Mouse (Mus musculus): ENCODE results near the gene Zfp661. TPM values are rescaled to one million over a fixed set of nuclear protein-coding genes. Genes with fewer than 3 reads are reported as not detected.
"Not testable (repeated sequence)": the region's sequence is repeated elsewhere in the genome, so short reads cannot be mapped to it uniquely, and the experiment has no call there.

The Zfp661 gene
- polyA plus RNA-seq, 1 experiment from 2014 or later = 3.1 TPM

- no peak for ATAC-seq (replicated peaks; ENCODE audit: insufficient number of reproducible peaks, low FRiP score, low TSS enrichment)
- Histone ChIP-seq H3K4me3 (ENCODE audit: low read depth, low read length) (no peak overlapping the region), H3K9me3 (replicated peaks; ENCODE audit: control insufficient read depth, low read length) (no peaks in the 10 kb centered on the region), H3K4me2 (no peak overlapping the region), H3K36me3 (ENCODE audit: control insufficient read depth, insufficient read depth, low read length) (no peaks in the 10 kb centered on the region), H3K4me1 (ENCODE audit: control insufficient read depth, insufficient read depth, low read length) (no peaks in the 10 kb centered on the region), H3K27me3 (ENCODE audit: control insufficient read depth, insufficient read depth, low read length) (peaks cover 2% of the 10 kb centered on the region; the same call in 1 of the 2 replicates), H3K27ac (ENCODE audit: low read depth, low read length) (no peak overlapping the region), H3K9ac (ENCODE audit: low read depth, low read length) (no peak overlapping the region)
- WGBS (ENCODE audit: insufficient replicate concordance) = 69% methylated on average over 3 of the region's 3 CpGs
These were observed 32.4 kb upstream of the Zfp661 start for GRCm38 (mm10) chr2:127619311-127619710.

- H3K27me3 ChIP-seq (ENCODE audit: control insufficient read depth, insufficient read depth, low read length) = 0 out of 2 replicates have a peak, but pooled peaks cover 2% of the 10 kb centered on the region
- no peak overlapping the region for H3K4me2 ChIP-seq
- 76% methylated on average over 4 of the region's 4 CpGs for WGBS (ENCODE audit: insufficient replicate concordance)
- H3K27ac ChIP-seq (ENCODE audit: low read depth, low read length) = no peak overlapping the region
- no peak overlapping the region for H3K4me3 ChIP-seq (ENCODE audit: low read depth, low read length)
- H3K4me1 ChIP-seq (ENCODE audit: control insufficient read depth, insufficient read depth, low read length) = peaks cover 6% of the 10 kb centered on the region; the same call in 1 of the 2 replicates
- H3K9me3 ChIP-seq (replicated peaks; ENCODE audit: control insufficient read depth, low read length) = no peaks in the 10 kb centered on the region
- H3K36me3 ChIP-seq (ENCODE audit: control insufficient read depth, insufficient read depth, low read length) = no peaks in the 10 kb centered on the region
- ATAC-seq (replicated peaks; ENCODE audit: insufficient number of reproducible peaks, low FRiP score, low TSS enrichment) = no peak
- no peak overlapping the region for H3K9ac ChIP-seq (ENCODE audit: low read depth, low read length)
These were observed 25.4 kb upstream of the Zfp661 start for GRCm38 (mm10) chr2:127612288-127612687.

GRCm38 (mm10) chr2:127611386-127611785, 24.5 kb upstream of the Zfp661 start:
- peaks cover 6% of the 10 kb centered on the region; the same call in 1 of the 2 replicates for H3K4me1 ChIP-seq (ENCODE audit: control insufficient read depth, insufficient read depth, low read length)
- H3K36me3 ChIP-seq (ENCODE audit: control insufficient read depth, insufficient read depth, low read length) = no peaks in the 10 kb centered on the region
- no peak for ATAC-seq (replicated peaks; ENCODE audit: insufficient number of reproducible peaks, low FRiP score, low TSS enrichment)
- H3K4me3 ChIP-seq (ENCODE audit: low read depth, low read length) = no peak overlapping the region
- no peaks in the 10 kb centered on the region for H3K9me3 ChIP-seq (replicated peaks; ENCODE audit: control insufficient read depth, low read length)
- H3K9ac ChIP-seq (ENCODE audit: low read depth, low read length) = no peak overlapping the region
- WGBS (ENCODE audit: insufficient replicate concordance) = 61% methylated on average over 4 of the region's 4 CpGs
- H3K4me2 ChIP-seq = no peak overlapping the region
- peak overlapping the region; percentile 35; the same call in 1 of the 2 replicates for H3K27ac ChIP-seq (ENCODE audit: low read depth, low read length)
- H3K27me3 ChIP-seq (ENCODE audit: control insufficient read depth, insufficient read depth, low read length) = 0 out of 2 replicates have a peak, but pooled peaks cover 2% of the 10 kb centered on the region

GRCm38 (mm10) chr2:127608986-127609385, 22.1 kb upstream of the Zfp661 start:
- Histone ChIP-seq H3K27ac (ENCODE audit: low read depth, low read length) (no peak overlapping the region), H3K27me3 (ENCODE audit: control insufficient read depth, insufficient read depth, low read length) (no peaks in the 10 kb centered on the region), H3K36me3 (ENCODE audit: control insufficient read depth, insufficient read depth, low read length) (peaks cover 4% of the 10 kb centered on the region; the same call in 1 of the 2 replicates), H3K4me1 (ENCODE audit: control insufficient read depth, insufficient read depth, low read length) (peaks cover 6% of the 10 kb centered on the region; the same call in 1 of the 2 replicates), H3K4me2 (peak overlapping the region; percentile 32), H3K4me3 (ENCODE audit: low read depth, low read length) (no peak overlapping the region), H3K9ac (ENCODE audit: low read depth, low read length) (no peak overlapping the region; the same call in 1 of the 2 replicates), H3K9me3 (replicated peaks; ENCODE audit: control insufficient read depth, low read length) (no peaks in the 10 kb centered on the region)
- ATAC-seq (replicated peaks; ENCODE audit: insufficient number of reproducible peaks, low FRiP score, low TSS enrichment) = peak; percentile 55; the same call in 1 of the 2 replicates
- WGBS (ENCODE audit: insufficient replicate concordance) = 5% methylated on average over 5 of the region's 5 CpGs

GRCm38 (mm10) chr2:127608234-127608633, 21.3 kb upstream of the Zfp661 start:
- Histone ChIP-seq H3K4me1 (ENCODE audit: control insufficient read depth, insufficient read depth, low read length) (peaks cover 6% of the 10 kb centered on the region; the same call in 1 of the 2 replicates), H3K27ac (ENCODE audit: low read depth, low read length) (no peak overlapping the region), H3K4me3 (ENCODE audit: low read depth, low read length) (no peak overlapping the region), H3K27me3 (ENCODE audit: control insufficient read depth, insufficient read depth, low read length) (no peaks in the 10 kb centered on the region), H3K9me3 (replicated peaks; ENCODE audit: control insufficient read depth, low read length) (no peaks in the 10 kb centered on the region), H3K4me2 (no peak overlapping the region), H3K36me3 (ENCODE audit: control insufficient read depth, insufficient read depth, low read length) (peaks cover 4% of the 10 kb centered on the region; the same call in 1 of the 2 replicates), H3K9ac (ENCODE audit: low read depth, low read length) (no peak overlapping the region)
- ATAC-seq (replicated peaks; ENCODE audit: insufficient number of reproducible peaks, low FRiP score, low TSS enrichment) = no peak
- 48% methylated on average over 3 of the region's 3 CpGs for WGBS (ENCODE audit: insufficient replicate concordance)

GRCm38 (mm10) chr2:127605203-127605602, 18.3 kb upstream of the Zfp661 start:
- Histone ChIP-seq H3K27ac (ENCODE audit: low read depth, low read length) (no peak overlapping the region), H3K36me3 (ENCODE audit: control insufficient read depth, insufficient read depth, low read length) (peaks cover 13% of the 10 kb centered on the region), H3K4me3 (ENCODE audit: low read depth, low read length) (no peak overlapping the region), H3K9me3 (replicated peaks; ENCODE audit: control insufficient read depth, low read length) (no peaks in the 10 kb centered on the region), H3K27me3 (ENCODE audit: control insufficient read depth, insufficient read depth, low read length) (no peaks in the 10 kb centered on the region), H3K4me1 (ENCODE audit: control insufficient read depth, insufficient read depth, low read length) (peaks cover 6% of the 10 kb centered on the region; the same call in 1 of the 2 replicates), H3K4me2 (no peak overlapping the region), H3K9ac (ENCODE audit: low read depth, low read length) (no peak overlapping the region)
- WGBS (ENCODE audit: insufficient replicate concordance) = 91% methylated on average over 3 of the region's 3 CpGs
- ATAC-seq (replicated peaks; ENCODE audit: insufficient number of reproducible peaks, low FRiP score, low TSS enrichment) = no peak

GRCm38 (mm10) chr2:127603383-127603782, 16.5 kb upstream of the Zfp661 start:
- not testable (repeated sequence) for H3K4me1 ChIP-seq (ENCODE audit: control insufficient read depth, insufficient read depth, low read length); H3K27me3 ChIP-seq (ENCODE audit: control insufficient read depth, insufficient read depth, low read length); H3K9me3 ChIP-seq (replicated peaks; ENCODE audit: control insufficient read depth, low read length); H3K27ac ChIP-seq (ENCODE audit: low read depth, low read length); H3K4me2 ChIP-seq; H3K4me3 ChIP-seq (ENCODE audit: low read depth, low read length); H3K9ac ChIP-seq (ENCODE audit: low read depth, low read length)
- H3K36me3 ChIP-seq (ENCODE audit: control insufficient read depth, insufficient read depth, low read length) = peaks cover 21% of the 10 kb centered on the region
- ATAC-seq (replicated peaks; ENCODE audit: insufficient number of reproducible peaks, low FRiP score, low TSS enrichment) = peak; percentile 42; the same call in 1 of the 2 replicates
- WGBS (ENCODE audit: insufficient replicate concordance) = 55% methylated on average over 5 of the region's 8 CpGs

- H3K4me2 ChIP-seq = no peak overlapping the region; the same call in 1 of the 2 replicates
- no peak for ATAC-seq (replicated peaks; ENCODE audit: insufficient number of reproducible peaks, low FRiP score, low TSS enrichment)
- H3K4me1 ChIP-seq (ENCODE audit: control insufficient read depth, insufficient read depth, low read length) = peaks cover 11% of the 10 kb centered on the region
- H3K4me3 ChIP-seq (ENCODE audit: low read depth, low read length) = no peak overlapping the region
- 74% methylated on average over 4 of the region's 4 CpGs for WGBS (ENCODE audit: insufficient replicate concordance)
- H3K27ac ChIP-seq (ENCODE audit: low read depth, low read length) = peak overlapping the region; percentile 3; the same call in 1 of the 2 replicates
- peaks cover 5% of the 10 kb centered on the region; the same call in 1 of the 2 replicates for H3K36me3 ChIP-seq (ENCODE audit: control insufficient read depth, insufficient read depth, low read length)
- H3K9ac ChIP-seq (ENCODE audit: low read depth, low read length) = no peak overlapping the region
- no peaks in the 10 kb centered on the region for H3K9me3 ChIP-seq (replicated peaks; ENCODE audit: control insufficient read depth, low read length)
- H3K27me3 ChIP-seq (ENCODE audit: control insufficient read depth, insufficient read depth, low read length) = no peaks in the 10 kb centered on the region
These were observed 3.9 kb upstream of the Zfp661 start for GRCm38 (mm10) chr2:127590840-127591239.

GRCm38 (mm10) chr2:127590204-127590603, 3.3 kb upstream of the Zfp661 start:
- Histone ChIP-seq H3K9me3 (replicated peaks; ENCODE audit: control insufficient read depth, low read length) (no peaks in the 10 kb centered on the region), H3K9ac (ENCODE audit: low read depth, low read length) (no peak overlapping the region), H3K27ac (ENCODE audit: low read depth, low read length) (peak overlapping the region; percentile 3; the same call in 1 of the 2 replicates), H3K4me2 (no peak overlapping the region; the same call in 1 of the 2 replicates), H3K4me3 (ENCODE audit: low read depth, low read length) (no peak overlapping the region), H3K36me3 (ENCODE audit: control insufficient read depth, insufficient read depth, low read length) (peaks cover 5% of the 10 kb centered on the region; the same call in 1 of the 2 replicates), H3K4me1 (ENCODE audit: control insufficient read depth, insufficient read depth, low read length) (peaks cover 11% of the 10 kb centered on the region), H3K27me3 (ENCODE audit: control insufficient read depth, insufficient read depth, low read length) (no peaks in the 10 kb centered on the region)
- ATAC-seq (replicated peaks; ENCODE audit: insufficient number of reproducible peaks, low FRiP score, low TSS enrichment) = no peak
- WGBS (ENCODE audit: insufficient replicate concordance) = 66% methylated on average over 15 of the region's 15 CpGs
